Mouse (Mus musculus) spleen, adult 12 weeks (tissue): ENCODE data around the gene Zfp383.
"Not testable (repeated sequence)": the region's sequence is repeated elsewhere in the genome, so short reads cannot be mapped to it uniquely, and the experiment has no call there.

Experiments used
- DNase-seq: peaks from one replicate; pipeline ENCODE4 v3.0.0; 2022; ENCODE audit warnings: low spot score

Gene Zfp383

DNA sequence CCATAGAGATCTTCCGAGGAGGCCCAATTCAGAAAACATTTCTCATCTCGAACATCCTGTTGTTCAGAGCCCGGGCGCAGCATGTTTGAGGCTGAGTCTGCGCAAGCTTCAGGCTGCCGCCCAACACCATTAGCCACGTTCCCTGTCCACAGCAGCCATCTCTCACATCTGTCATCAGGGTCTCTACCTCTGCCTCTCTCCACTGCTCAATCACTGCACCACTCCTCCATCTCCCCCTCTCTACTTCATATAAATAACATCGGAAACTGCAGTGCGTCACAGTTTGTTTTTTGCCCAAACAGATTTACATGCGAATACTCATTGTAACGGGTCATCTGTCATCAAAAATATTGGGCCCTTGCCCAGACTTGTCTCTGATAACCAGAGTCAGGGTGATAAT is 33.0 kb downstream of the Zfp383 start:
- no peak for DNase-seq

DNA sequence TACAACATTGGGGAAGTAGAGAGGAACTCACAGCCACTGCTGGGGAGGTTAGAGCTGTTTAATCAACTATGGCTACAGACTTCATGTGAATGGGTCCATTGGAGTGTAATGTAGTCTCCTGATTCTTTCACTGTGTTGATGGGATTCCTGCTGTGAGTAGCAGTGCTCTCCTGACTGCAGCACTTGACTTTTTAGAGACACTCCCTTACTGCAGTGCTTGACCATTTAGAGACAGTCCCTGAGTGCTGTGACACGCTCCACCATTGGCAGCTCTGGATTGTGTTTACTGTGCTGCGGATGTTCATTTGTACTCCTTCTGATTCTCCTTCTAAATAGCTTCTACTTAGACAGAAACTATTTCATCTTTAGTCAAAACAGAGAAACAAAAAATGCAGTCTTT is 34.7 kb downstream of the Zfp383 start:
- DNase-seq = no peak

GRCm38 (mm10) chr7:29943720-29944119 is 35.7 kb downstream of the Zfp383 start:
- DNase-seq = no peak

- DNase-seq = no peak
Measured at GRCm38 (mm10) chr7:29944201-29944600, 36.2 kb downstream of the Zfp383 start.

DNA sequence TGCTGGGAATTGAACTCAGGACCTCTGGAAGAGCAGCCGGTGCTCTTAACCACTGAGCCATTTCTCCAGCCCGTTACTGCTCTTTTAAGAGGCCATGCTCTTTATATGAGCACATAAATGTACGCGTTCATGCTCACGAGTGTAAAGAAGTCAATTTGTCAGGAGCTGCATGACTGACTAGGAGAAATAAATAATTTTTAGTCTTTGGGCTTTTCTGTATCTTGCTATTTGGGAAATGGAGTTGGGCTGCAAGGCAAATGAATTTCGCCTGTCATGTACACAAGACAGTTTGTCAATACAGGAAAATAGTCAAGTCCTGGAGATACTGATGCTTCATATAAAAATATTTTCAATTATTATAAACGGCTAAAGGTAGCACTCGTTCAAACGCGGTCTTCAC is 45.1 kb downstream of the Zfp383 start:
- no peak for DNase-seq

DNA sequence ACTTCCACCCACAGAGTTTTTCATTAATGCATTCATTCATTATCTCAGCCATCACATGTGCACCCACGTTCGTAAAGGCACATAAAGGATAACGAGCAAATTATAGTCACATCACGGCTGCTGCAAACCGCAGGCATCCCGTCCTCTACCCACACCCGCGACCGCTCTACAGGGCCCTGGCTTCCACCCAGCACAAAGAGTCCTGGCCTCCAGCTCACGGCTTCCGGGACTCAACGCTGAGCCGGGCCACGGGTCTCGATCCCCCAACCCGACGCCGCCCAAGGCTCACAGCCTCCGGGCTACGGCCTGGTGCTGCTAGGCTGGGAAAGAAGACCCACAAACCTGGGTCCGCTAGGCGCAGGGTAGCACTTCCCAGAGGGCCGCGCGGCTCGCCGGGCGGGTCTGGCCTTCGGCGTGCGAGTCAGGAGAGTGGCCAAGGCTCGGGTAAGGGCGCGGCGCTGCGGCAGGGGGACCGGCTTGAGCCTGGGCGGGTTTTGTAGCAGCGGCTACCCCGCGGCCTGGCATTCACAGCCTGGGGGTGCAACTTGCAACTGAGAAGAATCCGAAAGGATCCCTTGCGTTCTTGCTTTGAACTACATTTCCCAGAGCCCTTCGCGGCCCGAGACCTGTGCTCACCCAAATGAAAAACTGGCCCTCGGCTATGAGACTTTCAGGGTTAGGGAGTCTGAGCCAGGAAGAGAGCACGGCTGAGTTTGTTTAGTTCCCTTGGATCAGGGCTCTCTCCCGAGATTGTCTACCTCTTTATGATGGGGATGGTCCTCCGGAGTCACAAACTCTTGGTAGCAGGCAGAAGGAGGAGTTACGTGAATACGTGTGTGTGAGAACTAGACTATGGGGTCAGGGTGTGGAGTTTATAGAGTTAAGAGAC is 45.7 kb downstream of the Zfp383 start, which contains the start of gene Zfp74:
Gene Zfp74, minus strand, starts transcription at position 577 of the 889 bp plus-strand sequence.
- DNase-seq = peak; percentile 72

DNA sequence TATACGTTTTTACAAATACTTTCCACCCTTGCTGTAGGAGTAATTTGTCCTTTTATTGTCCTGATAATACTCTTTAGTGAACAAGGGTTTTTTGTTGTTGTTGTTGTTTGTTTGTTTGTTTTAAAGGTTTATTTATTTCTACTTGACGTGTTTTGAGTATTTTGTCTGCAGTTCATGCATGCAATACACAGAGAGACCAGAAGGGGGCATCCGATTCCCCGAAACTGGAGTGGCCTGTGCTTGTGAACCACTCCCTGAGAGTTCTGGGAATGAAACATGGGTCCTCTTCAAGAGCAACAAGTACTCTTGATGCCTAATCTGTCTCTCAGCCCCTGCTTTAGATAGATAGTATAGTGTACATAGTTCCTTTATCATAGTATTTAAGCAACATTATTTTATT is 46.7 kb downstream of the Zfp383 start:
- DNase-seq = peak; percentile 50

DNA sequence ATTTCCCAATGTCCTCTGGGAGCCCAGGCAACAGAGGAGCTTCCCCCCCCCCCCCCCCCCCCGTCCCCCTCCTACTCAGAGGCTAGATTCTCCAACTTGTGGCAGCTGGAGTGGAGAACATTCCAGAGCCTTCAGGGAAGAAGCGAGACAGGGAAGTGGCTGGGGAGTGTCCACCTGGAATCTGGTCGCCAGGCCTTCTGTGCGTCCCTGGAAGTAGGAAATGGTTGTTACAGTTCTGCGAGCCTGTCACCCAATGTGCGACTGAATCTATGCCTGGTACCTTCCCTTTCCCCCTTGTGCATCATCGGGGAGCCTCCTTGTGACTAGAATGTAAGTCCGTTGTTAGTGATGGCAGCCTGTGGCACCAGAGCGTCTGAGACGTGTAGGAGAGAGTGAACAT is 48.2 kb downstream of the Zfp383 start:
- DNase-seq = no peak

DNA sequence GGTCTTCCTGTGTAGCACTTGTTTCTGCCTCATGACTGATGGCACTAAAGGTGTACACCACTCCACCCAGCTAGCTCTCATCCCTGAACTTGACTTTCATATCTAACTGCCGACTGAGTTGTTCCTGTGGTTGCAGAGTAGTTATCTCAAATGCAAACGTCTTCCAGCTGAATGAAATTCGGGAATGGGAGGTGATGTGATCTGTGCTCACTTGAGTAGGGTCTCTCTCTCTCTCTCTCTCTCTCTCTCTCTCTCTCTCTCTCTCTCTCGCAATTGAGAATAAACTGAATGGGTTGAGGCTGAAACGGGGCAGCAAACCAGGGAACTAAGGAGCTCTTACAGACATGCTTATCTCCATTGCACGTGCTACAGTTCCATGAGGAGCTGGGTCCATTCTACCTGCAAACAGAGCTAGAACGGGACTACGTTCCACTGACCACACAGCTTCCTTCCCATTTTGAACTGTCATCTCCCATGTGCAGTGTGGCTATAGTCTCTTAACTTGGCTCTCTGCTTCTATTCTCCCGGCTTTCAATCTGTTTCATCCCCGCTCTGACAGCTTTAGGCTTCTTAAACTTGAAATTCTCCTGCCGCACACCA is 50.2 kb downstream of the Zfp383 start:
- DNase-seq = no peak

GRCm38 (mm10) chr7:29959004-29959403 is 51.0 kb downstream of the Zfp383 start:
- DNase-seq = no peak

DNA sequence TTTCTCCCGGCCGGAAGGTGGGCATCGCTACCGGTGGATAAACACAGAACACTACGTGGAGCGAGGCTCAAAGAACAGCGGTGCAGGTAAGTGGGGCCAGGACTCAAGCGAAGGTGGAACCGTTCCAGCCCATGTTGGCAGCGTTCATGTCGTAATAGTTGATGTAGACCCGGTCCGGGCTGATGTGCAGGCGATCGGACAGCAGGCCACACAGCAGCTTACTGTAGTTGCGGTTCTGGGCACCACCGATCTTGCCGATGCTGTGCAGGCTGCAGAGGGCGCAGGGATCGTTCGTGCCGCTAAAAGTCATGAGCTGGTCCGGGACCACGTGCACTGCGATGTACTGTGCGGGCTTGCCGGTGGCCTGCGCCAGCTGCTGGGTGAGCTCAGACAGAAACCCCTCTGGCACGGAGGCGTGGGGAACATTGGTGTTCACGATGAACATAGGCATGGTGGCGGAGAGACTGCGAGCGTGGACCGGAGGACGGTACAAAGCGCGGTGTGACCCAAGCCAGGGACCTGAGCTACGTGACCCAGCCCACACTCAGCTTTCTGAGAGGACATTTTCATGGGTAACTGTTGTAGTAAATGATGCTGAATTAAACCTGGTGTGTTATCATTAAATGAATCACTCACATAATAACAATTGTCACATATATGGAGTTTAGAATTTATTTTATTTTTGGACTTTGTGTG is 57.2 kb downstream of the Zfp383 start:
- not testable (repeated sequence) for DNase-seq
